8 mouse cellular contexts compared by ENCODE assay signal in genomic region chr13:42917251-42917650, GRCm38 (mm10).
DNase-seq lines count a peak whose midpoint lies in the region; ATAC-seq and TF ChIP-seq lines count a peak whose summit lies in the region.

No protein-coding gene starts in this region.

- no peak overlapping the region for H3K27ac ChIP-seq in brown adipose tissue, adult 24 weeks (replicated peaks; ENCODE audit: low read depth, low read length)
- no peak overlapping the region for H3K27ac ChIP-seq in kidney, adult 2 months (ENCODE audit: insufficient read depth, low read depth, low read length)

- H3K36me3 ChIP-seq in kidney, adult 2 months (ENCODE audit: control insufficient read depth, insufficient read depth, low read length) = no peaks in the 10 kb centered on the region

- no peak for TF ChIP-seq CTCF in kidney, adult 2 months (conservative IDR thresholded peaks at IDR 0.05; ENCODE audit: insufficient read depth, insufficient read length, low read depth, low read length)

- no peak for TF ChIP-seq POLR2A in kidney, adult 2 months (IDR thresholded peaks at IDR 0.05; ENCODE audit: low read depth, low read length)

- intact Hi-C loops in gastrocnemius, postnatal 14 days (cut with DNase I; ENCODE audit: low total_unique reads) = no loop called here

- ATAC-seq in frontal cortex, adult (ENCODE audit: low TSS enrichment) = no peak

- 28% methylated on average over 6 of the region's 6 CpGs for WGBS in kidney, adult 2 months

- DNase-seq in frontal cortex, postnatal 14 days (ENCODE audit: low spot score in 2 of 2) = peak; percentile 44 to 49
- peak; percentile 19 for DNase-seq in gastrocnemius, postnatal 14 days
- DNase-seq in kidney, adult 2 months = peak; percentile 78
- peak; percentile 40 to 43 for DNase-seq in lung, adult 18-20 months
- peak; percentile 81 for DNase-seq in retina, postnatal 1 day
- no peak for DNase-seq in T-cell, adult 2 months (ENCODE audit: low spot score)

- H3K4me3 ChIP-seq in brown adipose tissue, adult 24 weeks (ENCODE audit: insufficient read depth, low read depth, low read length) = peak overlapping the region; percentile 23; the same call in 1 of the 2 replicates
- H3K4me3 ChIP-seq in kidney, adult 2 months (ENCODE audit: insufficient read depth, low read depth, low read length) = no peak overlapping the region

- no peaks in the 10 kb centered on the region for H3K27me3 ChIP-seq in kidney, adult 2 months (replicated peaks; ENCODE audit: control insufficient read depth, insufficient read depth, low read length)

- peaks cover 3% of the 10 kb centered on the region; the same call in 1 of the 2 replicates for H3K4me1 ChIP-seq in brown adipose tissue, adult 24 weeks (ENCODE audit: control insufficient read depth, insufficient read depth, insufficient read length, low read length)
- H3K4me1 ChIP-seq in kidney, adult 2 months (ENCODE audit: control insufficient read depth, insufficient read depth, low read length) = peaks cover 4% of the 10 kb centered on the region; the same call in 1 of the 2 replicates
